Mouse (Mus musculus) myocyte (in vitro differentiated cells): ENCODE measurements around the gene Mipol1.

Source experiments
- CEBPB ChIP-seq: IDR thresholded peaks from 2 replicates; pipeline ENCODE4 v1.6.1; 2011; ENCODE audit warnings: mild to moderate bottlenecking, moderate library complexity; ENCODE audit not compliant: poor library complexity, insufficient read depth, severe bottlenecking
- E2F4 ChIP-seq: IDR thresholded peaks from one replicate; pipeline ENCODE4 v1.6.1; 2011; ENCODE audit warnings: mild to moderate bottlenecking, control low read depth, moderate library complexity; ENCODE audit not compliant: insufficient read depth
- MAX ChIP-seq: IDR thresholded peaks from one replicate; pipeline ENCODE4 v1.6.1; 2011; ENCODE audit warnings: low read depth, mild to moderate bottlenecking, control low read depth
- POLR2A ChIP-seq: IDR thresholded peaks from one replicate; pipeline ENCODE4 v1.6.1; 2011; ENCODE audit warnings: low read depth, mild to moderate bottlenecking, control low read depth, moderate library complexity; ENCODE audit not compliant: insufficient read length
- SRF ChIP-seq: IDR thresholded peaks from one replicate; pipeline ENCODE4 v1.6.1; 2011; ENCODE audit warnings: low read depth; ENCODE audit not compliant: control insufficient read depth, insufficient read length
- TCF12 ChIP-seq: IDR thresholded peaks from one replicate; pipeline ENCODE4 v1.6.1; 2011; ENCODE audit warnings: mild to moderate bottlenecking, control low read depth; ENCODE audit not compliant: poor library complexity, insufficient read depth, severe bottlenecking
- TCF3 ChIP-seq: IDR thresholded peaks from one replicate; pipeline ENCODE4 v1.6.1; 2011; ENCODE audit warnings: low read depth, control low read depth; ENCODE audit not compliant: insufficient read length

GRCm38 (mm10) chr12:57243671-57244495, 13.7 kb downstream of the Mipol1 start:
- TF ChIP-seq TCF12 = no peak
- no peak for TF ChIP-seq TCF3
- TF ChIP-seq POLR2A = no peak
- no peak for TF ChIP-seq CEBPB
- TF ChIP-seq SRF = no peak
- TF ChIP-seq E2F4 = no peak
- no peak for TF ChIP-seq MAX
